Mouse (Mus musculus): ENCODE results near the gene Rph3a. TPM values are rescaled to one million over a fixed set of nuclear protein-coding genes. Genes with fewer than 3 reads are reported as not detected.

Gene Rph3a
- polyA plus RNA-seq, 1 experiment from 2014 or later, result 0.13 TPM

DNA sequence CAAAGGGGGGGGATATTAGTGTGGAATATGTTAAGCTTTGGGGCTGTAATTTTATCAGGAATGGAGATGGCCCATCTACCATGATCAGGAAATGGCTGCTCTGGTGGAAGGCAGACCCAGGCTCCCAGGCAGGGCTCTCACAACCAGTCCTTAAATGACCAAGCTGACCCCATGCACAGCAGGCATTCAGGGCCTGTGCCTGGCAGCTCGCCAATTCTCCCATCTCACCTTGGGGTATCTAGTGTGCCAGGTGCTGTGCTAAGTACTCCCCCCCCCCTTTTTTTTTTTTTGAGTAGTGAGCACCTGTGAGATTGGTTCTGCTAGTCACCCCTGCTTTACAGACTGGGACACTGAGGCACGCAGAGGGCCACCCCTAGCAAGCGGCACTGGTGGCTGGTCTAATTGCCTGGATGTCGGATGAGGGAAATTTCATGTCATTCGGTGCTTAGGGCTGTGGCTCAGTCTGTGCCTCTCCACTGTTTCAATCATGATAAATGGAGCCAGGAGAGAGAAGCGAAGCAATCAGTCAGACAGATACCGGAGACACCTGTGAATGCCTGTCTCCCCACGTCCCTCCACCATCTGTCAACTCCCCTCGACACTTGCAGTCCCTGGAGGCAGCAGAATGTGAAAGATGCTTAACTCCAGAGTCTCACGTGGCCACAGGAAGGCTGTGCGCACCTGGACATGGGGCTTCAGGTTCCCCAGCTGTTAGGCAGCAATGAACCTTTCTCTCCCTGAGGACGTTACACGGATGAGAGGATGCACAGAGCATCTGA, 42.3 kb downstream of the Rph3a start:
- Histone ChIP-seq H3K27me3 (replicated peaks; ENCODE audit: control insufficient read depth, insufficient read depth, low read length) (no peaks in the 10 kb centered on the region), H3K4me3 (ENCODE audit: low read length) (no peak overlapping the region), H3K4me2 (ENCODE audit: low read depth, low read length) (no peak overlapping the region), H3K9me3 (ENCODE audit: control insufficient read depth, low read length) (no peaks in the 10 kb centered on the region), H3K27ac (ENCODE audit: low read length) (no peak overlapping the region), H3K9ac (ENCODE audit: low read depth, low read length) (no peak overlapping the region), H3K36me3 (ENCODE audit: control insufficient read depth, insufficient read depth, low read length) (no peaks in the 10 kb centered on the region), H3K4me1 (ENCODE audit: control insufficient read depth, insufficient read depth, low read length) (no peaks in the 10 kb centered on the region)
- 73% methylated on average over 13 of the region's 13 CpGs for WGBS
- no peak for ATAC-seq

DNA sequence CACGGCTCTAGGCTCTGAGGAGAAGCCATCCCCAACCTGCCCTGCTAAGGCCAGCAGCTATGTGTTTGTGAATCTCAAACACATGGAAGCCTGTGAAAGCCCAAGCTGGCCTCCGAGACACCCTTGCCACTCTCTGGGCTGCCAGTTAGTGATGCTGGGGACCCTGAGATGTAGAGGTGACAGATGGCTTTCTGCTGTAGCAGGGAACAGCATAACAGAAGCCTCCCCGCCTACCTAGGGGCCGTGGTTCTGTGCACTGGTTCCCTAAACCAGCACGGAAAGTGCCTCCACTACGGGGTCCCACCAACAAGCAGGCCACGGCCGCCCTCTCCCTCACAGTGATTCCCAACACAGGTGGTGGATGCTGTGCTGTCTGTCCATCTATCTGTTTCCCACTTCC, 43.0 kb downstream of the Rph3a start:
- H3K4me3 ChIP-seq (ENCODE audit: low read length), result no peak overlapping the region
- no peaks in the 10 kb centered on the region for H3K4me1 ChIP-seq (ENCODE audit: control insufficient read depth, insufficient read depth, low read length)
- H3K27me3 ChIP-seq (replicated peaks; ENCODE audit: control insufficient read depth, insufficient read depth, low read length), result no peaks in the 10 kb centered on the region
- WGBS, result 84% methylated on average over 8 of the region's 8 CpGs
- no peak overlapping the region for H3K9ac ChIP-seq (ENCODE audit: low read depth, low read length)
- H3K27ac ChIP-seq (ENCODE audit: low read length), result no peak overlapping the region
- ATAC-seq, result no peak
- no peaks in the 10 kb centered on the region for H3K9me3 ChIP-seq (ENCODE audit: control insufficient read depth, low read length)
- no peak overlapping the region for H3K4me2 ChIP-seq (ENCODE audit: low read depth, low read length)
- H3K36me3 ChIP-seq (ENCODE audit: control insufficient read depth, insufficient read depth, low read length), result no peaks in the 10 kb centered on the region

DNA sequence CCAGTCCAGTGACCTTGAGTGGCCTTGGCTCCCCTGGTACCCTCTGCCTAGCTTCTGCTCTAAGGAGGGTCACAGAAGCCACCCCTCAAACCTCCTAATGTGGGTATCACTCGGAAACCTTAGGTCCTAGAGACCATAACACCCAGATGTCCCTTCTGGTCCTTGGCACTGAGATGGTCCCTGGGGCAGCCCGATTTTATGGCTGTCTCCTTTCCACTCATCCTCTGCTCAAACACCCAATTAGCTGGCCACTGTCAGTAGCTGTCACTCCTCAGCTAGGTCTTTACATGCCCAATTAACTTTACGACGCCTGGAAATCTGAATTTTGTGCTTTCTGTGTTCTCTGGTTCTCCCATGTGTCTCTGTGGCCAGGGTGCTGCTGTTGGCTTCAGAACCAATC, 43.7 kb downstream of the Rph3a start:
- 86% methylated on average over 4 of the region's 4 CpGs for WGBS
- Histone ChIP-seq H3K9me3 (ENCODE audit: control insufficient read depth, low read length) (no peaks in the 10 kb centered on the region), H3K27ac (ENCODE audit: low read length) (no peak overlapping the region)

DNA sequence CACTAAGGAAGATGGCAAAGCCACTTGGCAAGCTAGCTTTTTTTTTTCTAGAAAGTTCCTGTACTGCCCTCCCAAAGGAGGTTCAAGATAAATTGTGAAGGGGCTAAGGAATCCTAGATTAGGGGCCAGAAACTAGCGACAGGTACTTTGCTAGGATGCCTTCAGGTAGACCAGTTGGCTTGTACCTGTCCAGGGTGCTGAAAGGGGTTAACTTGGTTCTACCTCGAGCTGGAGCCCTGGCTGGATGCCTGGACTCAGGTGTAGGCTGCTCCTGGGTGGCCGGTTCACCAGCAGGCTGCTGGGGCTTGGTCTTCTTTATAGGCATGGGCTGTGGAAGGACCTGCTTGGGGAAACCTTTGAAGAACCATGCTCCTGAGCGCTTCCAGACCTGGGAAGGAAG, 48.9 kb downstream of the Rph3a start:
- Histone ChIP-seq H3K4me3 (ENCODE audit: low read length) (no peak overlapping the region), H3K4me1 (ENCODE audit: control insufficient read depth, insufficient read depth, low read length) (no peaks in the 10 kb centered on the region), H3K27me3 (replicated peaks; ENCODE audit: control insufficient read depth, insufficient read depth, low read length) (no peaks in the 10 kb centered on the region), H3K9me3 (ENCODE audit: control insufficient read depth, low read length) (no peaks in the 10 kb centered on the region), H3K9ac (ENCODE audit: low read depth, low read length) (no peak overlapping the region), H3K36me3 (ENCODE audit: control insufficient read depth, insufficient read depth, low read length) (no peaks in the 10 kb centered on the region), H3K4me2 (ENCODE audit: low read depth, low read length) (no peak overlapping the region), H3K27ac (ENCODE audit: low read length) (no peak overlapping the region)
- 55% methylated on average over 4 of the region's 4 CpGs for WGBS
- ATAC-seq, result no peak

More for the DNA sequence above, 43.7 kb downstream of the Rph3a start:
- no peak overlapping the region for H3K4me3 ChIP-seq (ENCODE audit: low read length)
- no peak overlapping the region for H3K9ac ChIP-seq (ENCODE audit: low read depth, low read length)
- no peaks in the 10 kb centered on the region for H3K36me3 ChIP-seq (ENCODE audit: control insufficient read depth, insufficient read depth, low read length)
- no peaks in the 10 kb centered on the region for H3K4me1 ChIP-seq (ENCODE audit: control insufficient read depth, insufficient read depth, low read length)
- ATAC-seq, result no peak
- H3K4me2 ChIP-seq (ENCODE audit: low read depth, low read length), result no peak overlapping the region
- H3K27me3 ChIP-seq (replicated peaks; ENCODE audit: control insufficient read depth, insufficient read depth, low read length), result no peaks in the 10 kb centered on the region

DNA sequence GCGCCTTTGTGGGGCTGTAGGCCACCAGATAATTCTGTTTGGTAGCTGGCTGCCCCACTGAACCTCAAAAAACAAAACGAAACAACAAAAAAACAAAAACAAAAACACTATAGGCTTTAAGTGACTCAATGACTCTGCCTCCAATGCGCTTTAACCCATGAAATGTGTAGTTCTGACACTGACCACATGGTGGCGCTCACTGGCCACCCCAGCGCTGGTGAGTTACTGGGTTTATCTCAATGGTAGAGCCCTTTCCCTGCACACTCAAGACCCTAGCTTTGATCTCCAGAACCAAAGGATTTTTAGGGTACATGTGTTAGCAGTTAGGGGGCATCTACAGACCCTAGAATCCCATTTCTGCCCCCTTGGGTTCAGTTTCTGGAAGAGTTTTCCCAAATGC, 55.9 kb downstream of the Rph3a start:
- no peaks in the 10 kb centered on the region for H3K4me1 ChIP-seq (ENCODE audit: control insufficient read depth, insufficient read depth, low read length)
- no peaks in the 10 kb centered on the region for H3K9me3 ChIP-seq (ENCODE audit: control insufficient read depth, low read length)
- H3K27ac ChIP-seq (ENCODE audit: low read length), result no peak overlapping the region
- H3K36me3 ChIP-seq (ENCODE audit: control insufficient read depth, insufficient read depth, low read length), result no peaks in the 10 kb centered on the region
- 23% methylated on average over 5 of the region's 5 CpGs for WGBS
- H3K27me3 ChIP-seq (replicated peaks; ENCODE audit: control insufficient read depth, insufficient read depth, low read length), result no peaks in the 10 kb centered on the region
- no peak overlapping the region for H3K9ac ChIP-seq (ENCODE audit: low read depth, low read length)
- no peak for ATAC-seq
- H3K4me2 ChIP-seq (ENCODE audit: low read depth, low read length), result no peak overlapping the region
- no peak overlapping the region for H3K4me3 ChIP-seq (ENCODE audit: low read length)

DNA sequence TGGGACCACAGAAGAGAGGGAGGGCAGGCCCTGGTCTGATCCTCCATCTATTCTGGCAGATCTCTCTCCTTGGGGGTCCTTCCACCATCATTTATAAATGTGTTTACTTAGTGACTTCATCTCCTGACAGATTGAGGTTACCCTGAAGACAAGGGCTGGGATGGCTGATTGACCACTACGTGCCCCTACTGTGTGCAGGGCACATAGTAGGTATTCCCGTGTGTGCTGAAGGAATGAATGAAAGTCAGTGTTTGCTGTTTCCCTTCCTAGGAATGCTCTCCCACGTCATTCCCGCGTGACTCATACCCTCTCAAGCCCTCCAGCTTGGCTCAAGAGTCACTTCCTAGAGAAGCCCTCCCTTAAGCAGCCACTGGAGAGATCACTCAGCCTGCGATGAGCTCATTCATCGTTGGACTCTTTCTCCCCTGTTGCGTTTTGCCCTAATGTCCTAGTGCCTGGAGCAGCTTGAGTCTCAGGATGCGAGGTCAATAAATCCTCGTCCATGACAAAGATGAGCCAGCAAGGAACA, 57.6 kb downstream of the Rph3a start:
- Histone ChIP-seq H3K9me3 (ENCODE audit: control insufficient read depth, low read length) (no peaks in the 10 kb centered on the region), H3K4me2 (ENCODE audit: low read depth, low read length) (no peak overlapping the region), H3K27me3 (replicated peaks; ENCODE audit: control insufficient read depth, insufficient read depth, low read length) (no peaks in the 10 kb centered on the region), H3K27ac (ENCODE audit: low read length) (no peak overlapping the region), H3K4me1 (ENCODE audit: control insufficient read depth, insufficient read depth, low read length) (no peaks in the 10 kb centered on the region), H3K4me3 (ENCODE audit: low read length) (no peak overlapping the region), H3K9ac (ENCODE audit: low read depth, low read length) (no peak overlapping the region), H3K36me3 (ENCODE audit: control insufficient read depth, insufficient read depth, low read length) (no peaks in the 10 kb centered on the region)
- WGBS, result 70% methylated on average over 10 of the region's 10 CpGs
- ATAC-seq, result no peak

DNA sequence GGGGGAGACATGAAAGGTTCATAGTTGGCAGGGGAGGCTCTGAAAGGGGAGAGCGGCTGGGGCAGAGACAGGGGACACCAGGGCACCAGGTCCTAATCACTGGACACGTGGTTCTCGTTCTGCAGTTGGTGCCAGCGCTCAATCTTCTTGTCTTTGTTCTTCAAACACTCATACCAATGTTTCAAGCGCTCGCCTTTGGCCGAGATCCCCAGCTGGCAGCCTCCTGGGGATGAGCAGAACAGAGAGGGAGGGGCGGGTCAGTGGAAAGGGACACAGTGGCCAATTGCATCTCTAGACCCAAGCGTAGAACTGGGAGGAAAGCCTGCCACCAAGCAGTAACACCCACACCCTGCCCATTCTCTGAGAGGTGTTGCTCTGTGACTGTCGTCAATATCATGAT, 67.8 kb downstream of the Rph3a start:
- no peak overlapping the region for H3K9ac ChIP-seq (ENCODE audit: low read depth, low read length)
- no peaks in the 10 kb centered on the region for H3K36me3 ChIP-seq (ENCODE audit: control insufficient read depth, insufficient read depth, low read length)
- H3K27ac ChIP-seq (ENCODE audit: low read length), result no peak overlapping the region
- H3K4me1 ChIP-seq (ENCODE audit: control insufficient read depth, insufficient read depth, low read length), result no peaks in the 10 kb centered on the region; the same call in 1 of the 2 replicates
- WGBS, result 73% methylated on average over 10 of the region's 10 CpGs
- no peaks in the 10 kb centered on the region for H3K27me3 ChIP-seq (replicated peaks; ENCODE audit: control insufficient read depth, insufficient read depth, low read length)
- H3K4me2 ChIP-seq (ENCODE audit: low read depth, low read length), result no peak overlapping the region
- no peak overlapping the region for H3K4me3 ChIP-seq (ENCODE audit: low read length)
- H3K9me3 ChIP-seq (ENCODE audit: control insufficient read depth, low read length), result no peaks in the 10 kb centered on the region
- ATAC-seq, result no peak

DNA sequence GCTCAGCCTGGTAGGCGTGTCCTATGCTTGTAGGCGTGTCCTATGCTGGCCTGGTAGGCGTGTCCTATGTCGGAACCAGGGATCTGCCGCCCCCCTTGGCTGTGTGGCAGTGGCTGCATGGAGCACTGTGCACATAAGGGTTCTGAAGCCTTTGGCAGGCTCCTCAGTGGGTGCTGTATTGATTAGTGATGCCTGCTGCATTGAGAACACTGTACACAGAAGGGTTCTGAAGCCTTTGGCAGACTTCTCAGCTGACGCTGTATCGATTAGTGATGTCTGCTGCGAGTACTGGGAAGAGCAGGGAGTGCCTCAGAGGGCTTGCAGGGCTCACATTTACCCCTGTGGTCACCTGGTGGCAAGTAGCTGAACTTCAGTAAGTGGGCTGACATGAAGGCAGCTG, 71.3 kb downstream of the Rph3a start:
- Histone ChIP-seq H3K9ac (ENCODE audit: low read depth, low read length) (no peak overlapping the region), H3K36me3 (ENCODE audit: control insufficient read depth, insufficient read depth, low read length) (no peaks in the 10 kb centered on the region), H3K27ac (ENCODE audit: low read length) (no peak overlapping the region), H3K4me2 (ENCODE audit: low read depth, low read length) (no peak overlapping the region), H3K9me3 (ENCODE audit: control insufficient read depth, low read length) (no peaks in the 10 kb centered on the region), H3K27me3 (replicated peaks; ENCODE audit: control insufficient read depth, insufficient read depth, low read length) (no peaks in the 10 kb centered on the region), H3K4me1 (ENCODE audit: control insufficient read depth, insufficient read depth, low read length) (no peaks in the 10 kb centered on the region; the same call in 1 of the 2 replicates), H3K4me3 (ENCODE audit: low read length) (no peak overlapping the region)
- 46% methylated on average over 8 of the region's 8 CpGs for WGBS
- 0 out of 2 replicates have a peak, but pooled peaks have one; percentile 33 for ATAC-seq

DNA sequence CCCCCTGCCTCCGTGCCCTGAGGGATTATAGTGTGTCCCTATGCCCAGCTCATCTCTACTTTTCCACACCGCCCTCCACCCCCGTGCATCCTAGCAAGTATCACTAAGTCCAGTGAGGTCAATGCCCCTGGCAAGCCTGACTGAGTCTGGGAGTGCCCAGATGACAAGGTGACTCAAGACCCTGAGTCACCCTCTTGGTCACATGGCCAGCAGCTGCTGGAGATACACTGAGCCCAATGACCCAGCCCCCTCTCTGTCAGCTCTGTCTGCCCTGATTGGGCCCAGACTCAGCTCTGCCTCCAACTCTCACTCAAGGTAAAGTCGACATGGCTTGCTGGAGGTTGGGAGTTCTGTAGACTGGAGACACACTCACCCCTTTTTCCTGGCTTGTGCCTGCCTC, 72.1 kb downstream of the Rph3a start:
- no peaks in the 10 kb centered on the region for H3K27me3 ChIP-seq (replicated peaks; ENCODE audit: control insufficient read depth, insufficient read depth, low read length)
- no peaks in the 10 kb centered on the region for H3K36me3 ChIP-seq (ENCODE audit: control insufficient read depth, insufficient read depth, low read length)
- H3K9ac ChIP-seq (ENCODE audit: low read depth, low read length), result no peak overlapping the region
- no peaks in the 10 kb centered on the region for H3K9me3 ChIP-seq (ENCODE audit: control insufficient read depth, low read length)
- H3K4me1 ChIP-seq (ENCODE audit: control insufficient read depth, insufficient read depth, low read length), result no peaks in the 10 kb centered on the region; the same call in 1 of the 2 replicates
- no peak overlapping the region for H3K4me3 ChIP-seq (ENCODE audit: low read length)
- 84% methylated on average over 4 of the region's 4 CpGs for WGBS
- H3K4me2 ChIP-seq (ENCODE audit: low read depth, low read length), result no peak overlapping the region
- H3K27ac ChIP-seq (ENCODE audit: low read length), result no peak overlapping the region
- no peak for ATAC-seq

Data from intestine, embryonic 16.5 days (tissue).